Mouse (Mus musculus) adrenal gland (tissue): Measurements from ENCODE around the gene Dnajc28.

ENCODE experiments used
- intact Hi-C: fragments of 180-260 bp; cut with DNase I; formaldehyde crosslinking; loops from one replicate; pipeline ENCODE4 v1.15.1; 2025

Dnajc28 gene

GRCm38 (mm10) chr16:91595076-91595475 is 23.8 kb downstream of the Dnajc28 start:
- intact Hi-C loops: loop anchor here (5.0 kb wide), 1 partner anchor 52 kb away; the partner anchor contains the start of genes Gart and Son

- intact Hi-C loops: no loop called here
These were observed 25.6 kb downstream of the Dnajc28 start for GRCm38 (mm10) chr16:91593262-91593661.

GRCm38 (mm10) chr16:91592162-91592561 is 26.7 kb downstream of the Dnajc28 start:
- intact Hi-C loops: no loop called here

- intact Hi-C loops: no loop called here
These were observed 30.1 kb downstream of the Dnajc28 start for GRCm38 (mm10) chr16:91588703-91589102.

GRCm38 (mm10) chr16:91587730-91588453 is 30.9 kb downstream of the Dnajc28 start:
- intact Hi-C loops: no loop called here

GRCm38 (mm10) chr16:91586244-91586643 is 32.6 kb downstream of the Dnajc28 start:
- intact Hi-C loops: no loop called here

- intact Hi-C loops: no loop called here
These were observed 33.2 kb downstream of the Dnajc28 start for GRCm38 (mm10) chr16:91585617-91586016.

- intact Hi-C loops: no loop called here
These were observed 36.5 kb downstream of the Dnajc28 start for GRCm38 (mm10) chr16:91582307-91582706.

GRCm38 (mm10) chr16:91578980-91579720 is 39.7 kb downstream of the Dnajc28 start:
- intact Hi-C loops: no loop called here

GRCm38 (mm10) chr16:91575151-91575550 is 43.7 kb downstream of the Dnajc28 start:
- intact Hi-C loops: no loop called here

- intact Hi-C loops: no loop called here
These were observed 47.7 kb downstream of the Dnajc28 start for GRCm38 (mm10) chr16:91571105-91571504.

GRCm38 (mm10) chr16:91568960-91569359 is 49.9 kb downstream of the Dnajc28 start:
- intact Hi-C loops: no loop called here

- intact Hi-C loops: no loop called here
These were observed 52.8 kb downstream of the Dnajc28 start for GRCm38 (mm10) chr16:91566002-91566401.

- intact Hi-C loops: no loop called here
These were observed 53.4 kb downstream of the Dnajc28 start for GRCm38 (mm10) chr16:91565292-91565951.

- intact Hi-C loops: loop anchor here (5.0 kb wide), 1 partner anchor 52 kb away; no protein-coding TSS in a partner anchor
These were observed 54.1 kb downstream of the Dnajc28 start for GRCm38 (mm10) chr16:91564580-91565291.
